Mouse (Mus musculus) limb, embryonic 11.5 days (tissue): ENCODE measurements around the gene Atp8a2. TPM values are rescaled to one million over a fixed set of nuclear protein-coding genes. Genes with fewer than 3 reads are reported as not detected.

ENCODE experiments used
- ATAC-seq: fragments of 200-750 bp; cut with Nextera tagmentation; 2 replicates; pipeline ENCODE4 v1.8.0; 2017; ENCODE audit warnings: low read depth; ENCODE audit not compliant: insufficient number of reproducible peaks, low FRiP score, low TSS enrichment
- DNase-seq: peaks from one replicate; pipeline ENCODE4 v3.0.0-alpha.2; 2015; ENCODE audit warnings: low spot score
- H3K27ac ChIP-seq: fragments of 300-500 bp; sonication (generic); replicated peaks from 2 replicates; pipeline ENCODE4 v1.5.1; 2014; ENCODE audit warnings: low read depth, mild to moderate bottlenecking, low read length
- H3K27me3 ChIP-seq: fragments of 300-500 bp; sonication (generic); 2 replicates; pipeline ENCODE4 v1.6.1; 2014; ENCODE audit warnings: mild to moderate bottlenecking, low read length, mixed read lengths; ENCODE audit not compliant: control insufficient read depth, insufficient read depth
- H3K36me3 ChIP-seq: fragments of 300-500 bp; sonication (generic); 2 replicates; pipeline ENCODE4 v1.6.1; 2014; ENCODE audit warnings: mild to moderate bottlenecking, low read length, moderate library complexity, mixed read lengths; ENCODE audit not compliant: control insufficient read depth, insufficient read depth
- H3K4me1 ChIP-seq: fragments of 300-500 bp; sonication (generic); 2 replicates; pipeline ENCODE4 v1.6.1; 2014; ENCODE audit warnings: low read length, mixed read lengths; ENCODE audit not compliant: control insufficient read depth, insufficient read depth
- H3K4me2 ChIP-seq: fragments of 300-500 bp; sonication (generic); 2 replicates; pipeline ENCODE4 v1.6.1; 2014; ENCODE audit warnings: low read depth, mild to moderate bottlenecking, moderate library complexity; ENCODE audit not compliant: severe bottlenecking
- H3K4me3 ChIP-seq: fragments of 300-500 bp; sonication (generic); 2 replicates; pipeline ENCODE4 v1.5.1; 2014; ENCODE audit warnings: low read depth, low read length
- H3K9ac ChIP-seq: fragments of 300-500 bp; sonication (generic); 2 replicates; pipeline ENCODE4 v1.6.1; 2014; ENCODE audit warnings: mild to moderate bottlenecking, low read length
- H3K9me3 ChIP-seq: fragments of 300-500 bp; sonication (generic); 2 replicates; pipeline ENCODE4 v1.6.1; 2016; ENCODE audit warnings: low read length; ENCODE audit not compliant: control insufficient read depth
- WGBS: fragments of 180-500 bp; shearing (Covaris S2); extraction: QIAGEN DNeasy Blood & Tissue Kit; methylation state at CpG from one replicate; pipeline ENCODE4 v1.1.7; 2014; 5-methylcytosine and 5-hydroxymethylcytosine counted together
- polyA plus RNA-seq: library from polyadenylated mRNA; unstranded; fragments of >200 nt; fragmentation: Nextera tagmentation; extraction: Ambion mirVana; gene quantifications from 2 replicates; pipeline ENCODE4 v1.2.1, GENCODE M21; 2014

The Atp8a2 gene
- polyA plus RNA-seq, 1 experiment from 2014 or later, result 2.7 TPM

DNA sequence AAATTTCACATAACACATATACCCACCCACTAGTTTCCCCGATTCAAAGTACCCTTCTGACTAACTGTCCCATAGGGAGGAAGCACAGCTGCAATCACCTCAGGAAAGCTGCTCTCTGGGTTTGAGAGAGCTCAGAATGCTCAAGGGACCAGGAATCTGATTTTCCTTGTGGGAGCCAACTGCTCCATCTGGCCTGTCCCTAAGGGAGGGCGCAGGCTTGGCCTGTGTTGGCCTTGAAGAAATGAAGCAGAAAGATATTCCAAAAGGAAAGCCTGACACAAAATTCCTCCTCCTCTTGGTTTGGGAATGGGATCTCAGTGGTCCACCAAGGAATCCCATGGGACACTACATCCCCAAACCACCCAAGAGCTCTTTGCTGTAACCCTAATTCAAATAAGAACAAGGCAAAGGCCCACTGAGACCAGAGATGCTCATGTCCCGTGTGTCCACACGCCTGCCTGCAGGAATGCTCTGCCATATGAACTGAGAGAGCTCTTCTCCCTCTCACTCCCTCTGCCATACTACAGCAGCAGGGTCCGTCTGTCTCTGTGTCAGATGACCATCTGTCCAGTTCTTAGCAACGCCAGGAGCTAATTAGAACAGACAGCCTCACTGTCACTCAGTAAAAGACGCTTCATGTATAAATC, 293.4 kb downstream of the Atp8a2 start:
- H3K27ac ChIP-seq, result no peak overlapping the region
- ATAC-seq (no peak), DNase-seq (no peak)
- no peak overlapping the region for H3K9ac ChIP-seq
- H3K27me3 ChIP-seq, result no peaks in the 10 kb centered on the region
- no peak overlapping the region for H3K4me3 ChIP-seq
- no peaks in the 10 kb centered on the region for H3K4me1 ChIP-seq
- H3K4me2 ChIP-seq, result no peak overlapping the region
- H3K36me3 ChIP-seq, result no peaks in the 10 kb centered on the region
- H3K9me3 ChIP-seq, result no peaks in the 10 kb centered on the region
- WGBS, result 83% methylated on average over 7 of the region's 7 CpGs

DNA sequence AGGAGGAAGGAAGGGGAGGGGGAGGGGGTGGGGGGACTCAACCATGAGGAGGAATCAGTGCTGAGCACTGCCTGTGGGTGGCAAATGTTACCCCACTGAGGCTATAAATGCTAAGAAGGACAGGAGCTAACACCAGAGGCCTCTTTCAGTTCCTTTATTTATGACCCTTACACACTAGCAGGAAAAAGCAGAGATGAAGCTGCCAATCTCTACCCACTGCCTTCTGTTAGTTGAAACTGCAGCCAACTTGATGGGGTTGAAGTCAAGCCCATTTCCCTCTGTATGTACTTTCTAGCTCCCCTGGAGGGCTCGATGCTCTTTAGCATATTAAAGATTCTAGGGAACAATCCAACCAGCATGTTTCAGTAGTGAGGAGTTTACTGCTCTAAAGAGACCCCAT, 303.0 kb downstream of the Atp8a2 start:
- H3K36me3 ChIP-seq, result no peaks in the 10 kb centered on the region
- H3K4me2 ChIP-seq, result no peak overlapping the region
- no peak overlapping the region for H3K9ac ChIP-seq
- 63% methylated on average over 1 of the region's 1 CpGs for WGBS
- ATAC-seq (no peak), DNase-seq (no peak)
- peaks cover 10% of the 10 kb centered on the region; the same call in 1 of the 2 replicates for H3K4me1 ChIP-seq
- H3K27me3 ChIP-seq, result no peaks in the 10 kb centered on the region
- no peak overlapping the region for H3K27ac ChIP-seq
- no peak overlapping the region for H3K4me3 ChIP-seq
- no peaks in the 10 kb centered on the region for H3K9me3 ChIP-seq

DNA sequence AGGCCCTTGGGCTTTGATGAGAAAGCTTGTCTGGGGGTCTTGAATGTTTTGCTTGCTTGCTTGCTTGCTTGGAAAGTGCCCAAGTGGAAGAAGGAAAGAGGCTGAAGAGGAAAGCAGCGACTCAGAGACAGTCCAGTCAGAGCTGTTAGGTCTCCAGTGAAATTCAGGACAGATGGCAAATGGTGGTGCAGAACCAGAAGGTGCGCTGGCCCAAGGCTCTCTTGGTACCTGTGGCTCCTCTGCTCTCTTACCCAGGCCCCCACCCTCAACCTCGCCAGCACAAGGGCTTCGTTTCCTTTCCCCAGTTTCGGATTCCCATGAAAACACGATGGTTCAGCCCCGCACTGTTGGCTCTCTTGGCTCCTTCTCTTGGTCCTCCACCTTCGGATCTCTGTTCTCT, 304.9 kb downstream of the Atp8a2 start:
- Histone ChIP-seq H3K4me1 (peaks cover 14% of the 10 kb centered on the region), H3K4me3 (no peak overlapping the region), H3K9me3 (no peaks in the 10 kb centered on the region), H3K4me2 (no peak overlapping the region), H3K9ac (no peak overlapping the region), H3K27ac (no peak overlapping the region), H3K36me3 (no peaks in the 10 kb centered on the region), H3K27me3 (no peaks in the 10 kb centered on the region)
- no peak for ATAC-seq
- no peak for DNase-seq
- 94% methylated on average over 8 of the region's 8 CpGs for WGBS

DNA sequence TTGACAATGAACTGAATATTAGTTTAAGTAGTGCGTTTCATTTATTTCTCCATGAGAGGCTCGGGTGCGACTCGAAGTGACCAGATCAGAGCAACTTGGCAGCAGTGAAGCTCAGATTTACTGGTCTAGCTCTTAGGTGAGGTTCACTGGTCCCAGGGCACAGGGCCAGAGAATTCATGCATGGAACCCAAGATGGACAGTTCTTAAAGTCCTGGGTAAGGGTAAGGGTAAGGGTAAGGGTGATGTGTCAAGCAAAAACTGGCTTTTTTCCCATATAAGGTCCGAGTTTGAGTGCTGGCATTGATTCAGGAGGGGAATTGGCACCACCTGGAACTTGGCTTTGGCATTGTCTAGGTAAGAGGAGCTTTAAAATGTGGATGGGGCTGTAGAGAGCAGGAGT, 305.5 kb downstream of the Atp8a2 start:
- no peaks in the 10 kb centered on the region for H3K9me3 ChIP-seq
- H3K27ac ChIP-seq, result no peak overlapping the region
- WGBS, result 90% methylated on average over 5 of the region's 5 CpGs
- no peaks in the 10 kb centered on the region for H3K36me3 ChIP-seq
- no peaks in the 10 kb centered on the region for H3K27me3 ChIP-seq
- H3K4me2 ChIP-seq, result no peak overlapping the region
- H3K9ac ChIP-seq, result no peak overlapping the region
- H3K4me1 ChIP-seq, result peaks cover 16% of the 10 kb centered on the region
- DNase-seq, result no peak
- ATAC-seq, result no peak
- H3K4me3 ChIP-seq, result no peak overlapping the region

DNA sequence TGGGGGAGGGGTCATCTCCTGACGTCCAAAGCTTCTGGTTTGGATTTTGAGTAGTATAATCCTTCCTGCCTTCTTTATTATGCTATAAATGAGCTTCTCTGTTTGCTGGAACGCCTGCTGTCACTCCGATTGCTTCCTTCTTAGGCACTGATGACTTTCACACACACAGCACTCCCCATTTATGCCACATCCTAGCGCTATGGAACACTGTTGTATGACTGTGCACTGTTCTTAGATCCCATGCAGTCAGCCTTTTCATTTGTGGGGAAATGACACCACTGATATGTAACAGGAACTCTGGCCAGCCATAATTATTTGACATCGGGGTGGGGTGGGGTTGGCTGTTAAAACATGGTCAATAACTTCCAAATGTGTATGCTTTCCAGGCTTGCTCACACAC, 306.2 kb downstream of the Atp8a2 start:
- Histone ChIP-seq H3K4me1 (peaks cover 16% of the 10 kb centered on the region), H3K27ac (no peak overlapping the region)

DNA sequence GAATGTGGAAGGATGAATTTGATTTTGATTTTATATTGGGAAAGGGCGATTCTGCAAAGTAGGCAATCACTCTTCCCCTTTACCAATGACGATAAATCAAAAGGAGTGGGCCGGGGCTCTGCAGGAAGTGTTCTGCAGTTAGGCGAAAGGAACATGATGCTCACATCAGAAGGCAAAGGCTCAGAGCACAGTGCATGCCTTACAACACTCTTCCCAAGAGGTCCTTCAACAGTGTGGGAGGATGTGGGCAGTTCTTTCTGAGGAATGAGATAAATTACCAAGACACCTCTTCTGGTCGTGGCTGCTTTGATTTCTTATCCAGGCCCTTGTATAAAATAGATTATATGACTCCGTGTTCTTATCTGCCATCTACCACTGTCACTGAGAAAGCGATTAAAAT, 306.9 kb downstream of the Atp8a2 start:
- peaks cover 16% of the 10 kb centered on the region for H3K4me1 ChIP-seq
- DNase-seq (no peak), ATAC-seq (no peak)
- H3K9ac ChIP-seq, result no peak overlapping the region
- H3K4me2 ChIP-seq, result no peak overlapping the region
- WGBS, result 59% methylated on average over 7 of the region's 7 CpGs
- no peak overlapping the region for H3K27ac ChIP-seq
- H3K27me3 ChIP-seq, result no peaks in the 10 kb centered on the region
- no peaks in the 10 kb centered on the region for H3K36me3 ChIP-seq
- H3K9me3 ChIP-seq, result no peaks in the 10 kb centered on the region
- H3K4me3 ChIP-seq, result no peak overlapping the region

More for the DNA sequence above, 306.2 kb downstream of the Atp8a2 start:
- Histone ChIP-seq H3K27me3 (no peaks in the 10 kb centered on the region), H3K4me3 (no peak overlapping the region), H3K36me3 (no peaks in the 10 kb centered on the region), H3K9me3 (no peaks in the 10 kb centered on the region), H3K9ac (no peak overlapping the region), H3K4me2 (no peak overlapping the region)
- 44% methylated on average over 5 of the region's 5 CpGs for WGBS
- DNase-seq (no peak), ATAC-seq (no peak)

DNA sequence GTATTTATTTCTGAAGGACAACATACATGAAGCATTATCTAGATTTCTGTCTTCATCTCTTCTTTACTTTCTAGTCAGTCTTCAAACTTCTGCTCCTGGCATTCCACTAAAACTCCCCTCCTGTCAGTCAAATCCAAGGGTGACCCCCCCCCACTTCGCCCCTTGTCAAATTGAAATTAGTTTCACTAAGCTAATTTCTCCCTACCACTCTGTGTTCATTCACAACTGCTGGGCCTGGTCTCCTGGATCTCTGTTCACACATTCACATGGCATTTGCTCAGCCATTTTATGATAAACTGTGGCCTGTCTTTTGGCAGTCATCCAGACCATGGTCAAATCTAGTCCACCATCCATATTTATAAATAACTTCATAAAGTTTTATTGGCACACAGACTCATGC, 308.5 kb downstream of the Atp8a2 start:
- 83% methylated on average over 1 of the region's 1 CpGs for WGBS

DNA sequence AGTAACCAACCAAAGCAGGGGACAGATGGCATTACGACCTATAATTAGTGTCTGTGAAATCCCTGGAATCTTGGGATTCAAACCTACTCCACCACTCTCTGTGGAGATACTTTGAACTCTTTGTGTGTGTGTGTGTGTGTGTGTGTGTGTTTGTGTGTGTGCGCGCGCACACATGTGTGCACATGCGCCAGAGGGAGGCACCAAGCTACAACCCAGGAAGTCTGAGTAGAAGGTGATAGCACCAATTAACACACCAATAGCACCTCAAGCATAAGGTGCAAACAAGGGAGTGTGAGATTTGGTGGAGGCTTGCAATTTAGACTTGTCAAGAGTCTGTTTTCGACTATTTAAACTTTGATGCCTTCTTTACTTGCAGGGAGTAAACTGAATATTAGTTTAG, 308.9 kb downstream of the Atp8a2 start:
- H3K27me3 ChIP-seq, result no peaks in the 10 kb centered on the region
- peaks cover 16% of the 10 kb centered on the region for H3K4me1 ChIP-seq
- 71% methylated on average over 6 of the region's 6 CpGs for whole genome bisulfite sequencing
- DNase-seq (no peak), ATAC-seq (no peak)
- H3K4me2 ChIP-seq, result no peak overlapping the region
- no peak overlapping the region for H3K27ac ChIP-seq
- H3K9ac ChIP-seq, result no peak overlapping the region
- H3K4me3 ChIP-seq, result no peak overlapping the region
- no peaks in the 10 kb centered on the region for H3K36me3 ChIP-seq
- no peaks in the 10 kb centered on the region for H3K9me3 ChIP-seq

More for the DNA sequence above, 308.5 kb downstream of the Atp8a2 start:
- H3K9ac ChIP-seq, result no peak overlapping the region
- H3K9me3 ChIP-seq, result no peaks in the 10 kb centered on the region
- H3K4me3 ChIP-seq, result no peak overlapping the region
- no peak for DNase-seq
- no peak for ATAC-seq
- no peak overlapping the region for H3K4me2 ChIP-seq
- H3K4me1 ChIP-seq, result peaks cover 16% of the 10 kb centered on the region
- H3K36me3 ChIP-seq, result no peaks in the 10 kb centered on the region
- H3K27ac ChIP-seq, result no peak overlapping the region
- no peaks in the 10 kb centered on the region for H3K27me3 ChIP-seq
